Mouse (Mus musculus): Measurements from ENCODE around the gene Wwox.

Gene Wwox

DNA sequence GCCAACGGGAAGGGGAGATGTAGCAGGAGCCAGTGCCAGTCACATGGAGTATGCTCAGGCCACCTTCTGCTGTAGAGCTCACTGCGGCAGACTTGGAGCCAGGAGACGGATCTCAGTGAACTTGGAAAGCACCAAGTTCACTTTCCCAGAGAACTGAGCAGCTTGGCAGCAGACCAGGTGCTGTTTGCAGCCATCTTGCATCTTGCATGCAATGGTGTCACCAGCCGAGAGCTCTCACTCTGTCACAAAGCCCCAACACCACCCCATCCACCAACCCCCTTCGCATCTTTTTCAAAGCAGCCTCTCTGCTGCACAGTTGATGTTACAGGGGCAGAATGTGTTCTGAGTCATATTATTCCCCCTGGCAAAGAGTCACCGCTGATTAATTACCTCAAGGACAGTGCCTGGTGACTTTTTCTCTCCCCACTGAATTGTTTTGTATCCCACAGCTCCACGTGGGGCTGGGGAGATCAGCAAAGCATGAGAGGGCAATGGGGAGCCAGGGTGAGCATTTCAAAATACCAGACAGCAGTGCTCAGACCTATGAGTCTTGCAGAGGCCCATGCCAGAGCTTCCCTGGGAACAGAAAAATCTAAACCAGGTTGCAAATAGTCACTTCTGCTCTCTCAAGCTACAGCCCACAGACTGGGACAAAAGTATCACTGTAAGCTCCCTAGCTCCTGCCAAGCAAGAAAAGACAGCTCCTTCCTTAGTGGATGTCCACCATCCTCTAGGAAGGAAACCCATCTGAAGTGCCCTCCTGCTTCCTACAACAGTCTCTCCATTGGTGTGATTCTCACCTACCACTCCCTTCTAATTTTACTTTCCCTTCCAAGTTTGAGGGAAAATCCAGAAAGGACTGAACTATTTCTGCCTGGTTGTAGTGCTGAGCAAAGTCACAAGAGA, 642.1 kb downstream of the Wwox start:
- DNase-seq (ENCODE audit: extremely low read depth, low read depth), result no peak

DNA sequence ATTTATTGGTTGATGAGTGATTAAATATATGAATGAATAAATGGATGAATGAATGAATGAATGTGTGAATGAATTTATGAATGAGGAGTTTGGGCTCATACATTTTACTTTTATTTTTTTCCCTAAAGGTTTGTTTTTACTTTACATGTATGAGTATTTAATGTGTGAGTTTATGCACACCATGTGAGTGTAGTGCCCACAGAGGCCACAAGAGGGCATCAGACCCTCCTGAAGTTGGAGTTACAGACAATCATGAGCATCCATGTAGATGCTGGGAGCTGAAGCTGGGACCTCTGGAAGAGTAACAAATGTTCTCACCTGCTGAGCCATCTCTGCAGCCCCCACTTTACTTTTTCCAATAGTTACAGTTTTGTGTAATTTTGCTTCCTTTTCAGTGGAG, 648.7 kb downstream of the Wwox start:
- DNase-seq (ENCODE audit: extremely low read depth, low read depth), result no peak

DNA sequence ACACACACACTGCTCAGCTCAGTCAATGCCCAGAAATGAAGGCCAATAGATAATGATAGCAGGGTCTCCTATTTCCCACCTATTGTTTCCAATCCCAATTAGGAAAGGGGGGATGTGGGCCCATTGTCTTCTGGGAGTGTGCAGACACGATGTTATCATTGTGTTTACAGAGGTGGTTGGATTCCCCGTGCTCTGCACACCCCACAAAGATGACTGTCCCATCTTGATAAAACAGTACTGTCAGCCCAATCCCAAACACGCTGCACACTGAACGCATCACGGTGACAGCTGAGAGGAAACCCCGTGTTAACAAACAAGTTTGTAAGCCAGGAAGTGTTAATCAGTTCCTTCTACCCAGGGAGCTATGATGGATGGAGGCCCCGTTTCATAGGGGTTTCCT, 650.3 kb downstream of the Wwox start:
- DNase-seq (ENCODE audit: extremely low read depth, low read depth), result no peak

DNA sequence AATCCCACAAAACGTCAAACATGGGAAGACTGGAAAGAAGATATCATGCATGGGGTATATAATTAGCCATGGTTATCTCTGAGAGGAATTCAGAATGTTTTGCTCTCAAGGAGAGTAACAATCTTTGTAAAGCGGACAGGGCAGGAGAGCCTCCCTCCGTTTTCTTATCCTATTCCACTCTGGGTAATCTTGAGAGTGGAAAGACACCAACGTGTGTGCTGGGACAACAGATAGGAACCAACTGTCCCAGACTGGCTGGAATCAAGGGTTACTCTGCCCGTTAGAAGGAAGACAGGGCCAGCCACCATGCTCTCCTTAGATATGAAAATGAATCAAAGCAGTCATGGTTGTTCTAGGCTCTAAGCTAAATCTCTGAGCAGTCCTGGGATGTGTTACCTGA, 650.7 kb downstream of the Wwox start:
- DNase-seq (ENCODE audit: extremely low read depth, low read depth), result no peak

DNA sequence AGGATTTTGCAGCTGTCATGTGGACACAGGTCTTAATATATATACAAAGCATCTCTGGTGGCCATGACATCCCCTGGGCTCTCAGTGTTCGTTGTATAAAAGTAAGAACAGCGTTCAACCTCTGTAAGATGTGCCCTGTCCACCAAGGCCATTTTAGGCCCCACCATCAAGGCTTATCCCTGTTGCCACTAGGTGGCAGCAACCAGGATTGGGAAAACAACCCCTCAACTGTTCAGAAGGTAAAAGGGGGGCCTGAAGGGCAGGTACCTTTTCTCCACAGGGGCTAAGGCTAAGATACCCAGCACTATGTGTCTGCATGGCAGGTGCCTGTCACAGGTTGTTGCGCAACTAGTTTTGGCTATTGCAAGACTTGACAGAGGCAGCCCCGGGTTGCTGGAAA, 656.1 kb downstream of the Wwox start:
- DNase-seq (ENCODE audit: extremely low read depth, low read depth), result no peak

DNA sequence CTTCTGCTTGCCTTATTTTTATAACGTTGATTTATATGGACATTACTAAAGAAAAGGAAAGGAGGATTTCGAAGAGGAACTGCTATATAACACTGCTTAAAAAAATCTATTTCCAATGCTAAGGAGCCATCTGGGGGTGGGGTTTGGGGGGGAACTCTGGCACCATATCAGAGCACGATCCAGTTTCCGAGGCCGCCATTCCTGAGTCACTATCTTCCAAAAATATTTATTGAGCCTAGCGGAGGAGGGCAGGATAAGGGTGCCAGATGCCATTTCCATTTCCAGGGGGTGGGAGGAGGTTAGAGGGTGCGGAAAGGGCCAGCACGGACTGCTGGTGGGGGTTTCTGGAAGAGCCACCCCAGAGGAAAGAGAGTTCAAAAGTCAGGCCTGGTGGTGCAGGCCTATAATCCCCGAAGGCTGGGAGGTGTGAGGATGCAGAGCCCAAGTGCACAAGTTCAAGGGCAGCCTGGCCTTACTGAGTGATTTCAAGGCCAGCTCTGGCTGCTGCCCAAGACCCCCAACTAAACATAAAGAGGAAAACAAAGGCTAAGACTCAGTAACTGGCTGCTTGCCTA, 658.6 kb downstream of the Wwox start:
- DNase-seq (ENCODE audit: extremely low read depth, low read depth), result no peak

DNA sequence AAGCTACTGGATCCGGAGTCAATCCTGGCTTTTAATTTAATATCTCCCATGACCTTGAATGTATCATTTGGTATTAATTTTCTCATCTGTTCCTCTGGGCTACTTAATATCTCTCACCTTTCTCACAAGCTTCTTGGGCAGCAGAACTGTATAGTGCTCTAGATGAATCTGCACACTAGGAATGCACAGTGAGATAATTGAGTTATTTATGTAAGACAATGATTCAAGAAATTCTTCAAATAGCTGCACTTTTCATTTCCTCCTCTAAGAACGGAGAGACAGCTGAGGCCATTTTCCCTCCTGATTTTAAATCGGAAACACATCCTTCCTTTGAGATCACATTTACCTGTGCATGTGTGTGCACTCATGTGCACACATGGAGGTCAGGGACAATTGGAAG, 669.9 kb downstream of the Wwox start:
- no peak for DNase-seq (ENCODE audit: extremely low read depth, low read depth)

DNA sequence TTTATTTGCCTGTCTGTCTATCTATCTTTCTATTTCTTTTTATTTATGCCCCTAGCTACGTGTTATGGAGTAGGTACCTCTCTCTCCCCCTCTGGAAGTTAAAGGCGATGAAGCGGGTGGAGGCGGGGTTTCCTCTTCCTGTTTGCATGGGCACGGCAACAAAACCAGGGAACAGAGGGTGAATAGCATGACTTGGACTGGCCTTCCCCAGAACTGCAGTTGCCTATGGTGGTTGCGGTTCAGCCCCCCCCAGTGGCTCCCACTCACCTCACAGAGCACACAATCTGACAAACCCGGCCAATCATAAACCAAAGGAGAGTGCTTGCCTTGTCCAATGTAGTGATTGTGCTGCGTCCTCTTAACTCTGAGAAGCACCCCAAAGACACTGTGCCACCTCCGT, 671.0 kb downstream of the Wwox start:
- DNase-seq (ENCODE audit: extremely low read depth, low read depth), result no peak

DNA sequence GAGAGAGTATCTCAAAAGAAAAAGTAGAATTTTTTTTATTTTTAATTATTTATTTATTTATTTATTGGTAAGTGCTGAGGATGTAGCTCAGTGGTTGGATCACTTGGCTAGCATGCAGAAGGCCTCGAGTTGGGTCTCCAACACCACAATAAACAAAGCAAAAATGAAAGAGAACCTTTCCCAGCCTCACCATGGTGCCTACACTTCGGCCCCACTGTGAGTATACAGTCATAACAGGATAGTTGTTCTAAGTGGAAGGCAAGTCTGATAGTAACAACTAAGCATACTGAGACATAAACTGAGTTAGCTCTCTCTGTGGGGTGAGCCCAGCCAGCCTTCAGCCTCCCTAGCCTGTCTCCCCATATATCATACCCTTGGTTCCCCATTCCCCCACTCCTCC, 672.6 kb downstream of the Wwox start:
- no peak for DNase-seq (ENCODE audit: extremely low read depth, low read depth)

DNA sequence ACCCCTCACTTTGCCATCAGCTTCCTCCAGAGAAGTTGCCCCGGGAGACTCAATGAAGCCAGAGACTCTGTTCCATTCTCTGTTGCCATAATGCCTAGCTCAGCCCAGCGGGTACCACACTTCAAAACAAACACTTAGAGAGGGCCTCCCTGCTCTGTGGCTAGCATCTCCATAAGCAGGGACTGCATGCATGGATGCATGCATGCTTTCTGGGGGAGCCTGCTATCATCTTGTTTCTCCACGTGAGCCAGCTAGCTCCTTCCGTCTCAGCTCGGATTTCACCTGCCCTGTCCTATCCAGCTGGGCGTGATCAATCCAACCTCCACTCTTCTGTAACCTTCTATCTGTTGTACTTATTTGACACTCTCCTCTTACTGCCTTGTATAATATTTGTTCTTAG, 675.0 kb downstream of the Wwox start:
- no peak for DNase-seq (ENCODE audit: extremely low read depth, low read depth)

DNA sequence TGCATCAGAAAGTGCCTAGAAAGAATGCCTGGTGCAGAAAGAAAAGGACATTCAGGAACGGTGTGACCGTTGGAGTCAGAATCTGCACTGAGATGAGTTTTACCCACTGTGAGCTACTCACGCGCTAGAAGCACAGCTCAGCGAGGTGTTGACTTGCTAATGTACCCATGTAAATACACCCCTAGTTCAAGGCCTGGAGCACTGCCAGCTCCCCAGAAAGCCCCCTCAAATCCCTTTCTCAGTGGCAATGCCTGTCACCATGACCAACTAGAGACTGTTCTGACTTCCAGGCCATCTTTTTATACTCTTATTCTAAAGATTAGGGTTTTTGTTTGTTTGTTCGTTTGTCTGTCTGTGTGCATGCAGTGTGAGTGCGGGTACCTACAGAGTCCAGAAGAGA, 686.6 kb downstream of the Wwox start:
- no peak for DNase-seq (ENCODE audit: extremely low read depth, low read depth)

DNA sequence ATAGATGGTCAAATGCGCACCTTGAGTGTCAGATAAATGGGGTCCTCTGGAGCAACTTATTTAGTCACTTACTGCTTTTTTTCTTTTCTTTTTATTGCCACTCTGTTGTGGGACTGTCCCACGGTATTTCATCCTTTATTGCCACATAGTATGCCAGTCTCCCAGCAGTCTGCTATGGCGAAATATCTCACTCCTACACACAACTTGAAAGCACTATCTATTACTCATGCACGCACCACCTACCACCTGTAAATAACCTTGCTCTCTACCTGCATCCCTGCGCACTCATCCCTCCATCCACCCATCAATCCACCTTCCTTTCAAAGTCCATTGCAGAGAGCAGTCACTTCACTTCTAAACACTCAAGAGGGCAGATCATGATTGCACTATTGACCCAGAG, 687.2 kb downstream of the Wwox start:
- DNase-seq (ENCODE audit: extremely low read depth, low read depth), result no peak

DNA sequence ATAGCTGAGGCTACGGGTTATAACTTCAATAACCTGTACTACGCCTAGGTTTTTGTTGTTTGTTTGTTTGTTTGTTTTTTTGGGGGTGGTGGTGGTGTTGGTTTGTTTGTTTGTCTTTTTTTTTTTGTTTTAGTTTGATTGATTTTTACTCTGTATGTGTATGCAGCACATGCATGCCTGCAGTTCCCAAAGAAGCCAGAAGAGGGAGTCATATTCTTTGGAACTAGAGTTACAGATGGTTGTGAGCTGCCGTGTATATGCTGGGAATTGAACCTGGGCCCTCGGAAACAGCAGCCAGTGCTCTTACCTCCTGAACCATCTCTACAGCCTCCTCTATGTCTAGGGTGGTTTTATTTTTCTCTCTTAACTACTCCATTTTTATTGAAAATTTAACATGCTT, 689.9 kb downstream of the Wwox start:
- DNase-seq (ENCODE audit: extremely low read depth, low read depth), result no peak

DNA sequence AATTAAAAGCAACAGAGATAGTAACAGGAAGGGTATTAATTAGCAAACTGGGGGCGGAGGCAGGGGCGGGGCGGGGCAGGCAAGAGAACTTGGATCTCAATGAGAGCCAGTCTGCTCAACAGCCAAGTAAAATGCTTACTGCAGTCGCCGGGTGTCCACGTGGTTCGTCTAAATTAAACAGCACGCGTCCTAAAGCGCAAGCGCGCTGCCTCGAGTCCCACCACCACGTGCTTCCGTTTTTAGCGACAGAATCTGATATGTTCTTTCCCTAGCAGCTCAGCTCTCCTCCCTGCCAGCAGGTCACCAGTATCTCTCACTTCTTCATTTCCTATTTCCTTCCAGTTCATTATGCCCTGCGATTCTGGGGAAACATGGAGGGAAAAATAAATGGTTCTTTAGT, 693.7 kb downstream of the Wwox start:
- no peak for DNase-seq (ENCODE audit: extremely low read depth, low read depth)

DNA sequence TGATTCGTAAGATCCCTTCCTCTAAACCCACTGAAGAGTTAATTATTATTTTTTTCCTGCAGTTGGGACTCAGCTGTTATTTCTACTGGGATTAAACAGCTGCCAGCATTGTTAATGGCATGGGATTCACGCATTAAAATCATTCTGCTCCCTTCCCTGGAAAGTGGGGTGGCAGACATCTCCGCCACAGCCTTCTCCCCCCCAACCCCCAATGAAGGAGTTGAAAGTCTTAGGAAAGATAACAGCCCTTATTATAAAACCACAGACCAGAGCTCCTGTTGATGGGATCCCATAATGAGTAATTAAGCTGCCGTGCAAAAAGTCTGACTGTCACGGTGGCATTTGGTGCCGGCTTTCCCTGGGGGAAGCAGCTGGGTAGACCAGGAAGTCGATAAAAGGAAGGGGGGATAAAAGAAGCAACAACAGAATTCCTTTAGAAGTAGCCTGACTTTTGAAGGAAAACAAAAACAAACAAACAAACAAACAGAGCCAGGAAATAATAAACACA, 694.3 kb downstream of the Wwox start:
- no peak for DNase-seq (ENCODE audit: extremely low read depth, low read depth)

DNA sequence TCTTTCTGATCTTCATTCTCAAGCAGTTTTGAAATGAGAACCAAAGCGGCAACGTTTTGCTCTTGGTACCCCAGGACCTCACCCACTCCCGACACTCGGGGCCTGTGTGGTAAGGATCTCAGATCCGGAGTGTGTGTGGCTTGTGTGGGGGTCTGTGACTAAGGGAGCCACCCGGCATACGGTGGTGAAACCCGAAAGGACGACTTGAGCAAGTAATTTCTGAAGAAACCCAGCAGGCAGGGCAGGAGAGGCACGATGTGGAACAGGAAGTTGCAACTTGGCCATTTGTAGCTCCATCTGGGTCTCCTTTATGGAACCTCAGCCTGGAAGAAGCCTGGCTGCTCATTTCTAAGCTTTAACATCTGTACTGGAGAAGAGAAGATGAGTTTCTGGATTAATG, 697.4 kb downstream of the Wwox start:
- no peak for DNase-seq (ENCODE audit: extremely low read depth, low read depth)

DNA sequence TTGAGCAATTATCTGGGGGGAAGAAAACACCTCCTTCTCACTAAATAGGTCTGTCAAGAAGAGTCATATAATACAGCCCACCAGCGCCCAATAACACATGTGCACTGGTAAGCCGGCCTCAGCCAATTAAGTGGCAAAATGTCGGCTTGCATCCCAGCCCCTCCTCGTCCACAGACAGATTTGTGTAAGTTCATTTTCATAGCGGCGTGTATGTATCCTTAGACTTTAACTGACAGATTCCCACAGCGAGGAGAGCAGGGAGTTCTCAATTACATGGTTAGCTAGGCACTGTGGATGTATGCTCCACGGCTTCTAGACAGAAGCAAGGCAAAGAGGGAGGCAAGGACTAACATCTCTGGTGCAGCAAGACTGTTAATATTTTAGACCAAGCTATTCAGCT, 702.2 kb downstream of the Wwox start:
- DNase-seq (ENCODE audit: extremely low read depth, low read depth), result no peak

DNA sequence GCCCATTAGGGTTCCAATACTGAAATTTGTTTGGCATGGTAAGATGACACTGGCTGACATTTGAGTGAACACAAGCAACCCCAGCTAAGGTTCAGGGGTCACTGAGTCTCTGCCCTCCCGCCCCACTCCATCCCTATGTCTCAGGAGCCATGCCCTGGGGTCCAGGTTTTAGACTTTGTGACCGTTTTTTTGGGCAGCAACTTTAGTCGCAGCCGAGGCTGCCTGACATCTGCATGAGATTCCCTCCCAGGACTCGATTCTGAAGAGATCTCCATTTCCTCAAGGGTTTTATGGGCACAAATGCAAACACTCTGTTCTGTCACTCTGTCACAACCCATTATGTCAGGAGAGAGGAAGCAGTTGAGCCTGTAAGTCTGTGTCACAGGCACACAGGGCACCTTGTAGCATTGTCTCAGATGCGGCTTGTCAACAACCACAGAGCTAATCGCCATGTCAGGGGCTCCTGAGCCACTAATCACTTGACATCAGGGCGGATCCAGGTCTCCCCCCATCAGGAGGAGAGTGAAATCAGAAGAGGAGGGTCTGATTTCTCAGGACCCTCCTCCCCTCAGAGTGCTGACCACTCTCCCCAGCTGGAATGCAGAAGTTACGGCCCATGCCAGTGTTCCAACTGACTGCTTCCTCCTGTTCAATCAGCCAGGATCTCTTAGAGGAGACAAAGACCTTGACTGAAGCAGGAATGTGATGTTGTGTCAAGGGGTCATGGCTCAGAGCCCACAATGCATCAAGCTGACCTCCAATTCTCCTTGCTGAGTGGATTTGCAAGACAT, 704.3 kb downstream of the Wwox start:
- DNase-seq (ENCODE audit: extremely low read depth, low read depth), result no peak

DNA sequence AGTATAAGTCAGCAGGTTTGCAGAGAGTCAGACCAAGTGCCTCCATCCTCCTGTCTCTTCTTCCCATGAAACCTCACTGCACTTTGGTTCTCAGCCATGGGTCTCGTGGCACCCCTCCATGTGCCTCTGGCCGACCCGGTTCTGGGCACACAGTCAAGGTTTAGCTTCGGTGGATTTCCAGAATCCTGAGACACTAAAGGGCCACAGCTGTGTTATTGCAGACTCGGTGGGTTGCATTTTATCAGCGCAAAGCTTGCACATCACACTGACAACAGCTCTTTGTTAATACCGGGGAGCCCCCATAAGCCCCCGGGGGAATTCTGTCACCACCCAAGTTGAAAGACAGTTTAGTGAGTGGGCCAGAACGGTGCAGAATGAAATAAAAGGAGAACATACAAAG, 707.6 kb downstream of the Wwox start:
- DNase-seq (ENCODE audit: extremely low read depth, low read depth), result no peak

DNA sequence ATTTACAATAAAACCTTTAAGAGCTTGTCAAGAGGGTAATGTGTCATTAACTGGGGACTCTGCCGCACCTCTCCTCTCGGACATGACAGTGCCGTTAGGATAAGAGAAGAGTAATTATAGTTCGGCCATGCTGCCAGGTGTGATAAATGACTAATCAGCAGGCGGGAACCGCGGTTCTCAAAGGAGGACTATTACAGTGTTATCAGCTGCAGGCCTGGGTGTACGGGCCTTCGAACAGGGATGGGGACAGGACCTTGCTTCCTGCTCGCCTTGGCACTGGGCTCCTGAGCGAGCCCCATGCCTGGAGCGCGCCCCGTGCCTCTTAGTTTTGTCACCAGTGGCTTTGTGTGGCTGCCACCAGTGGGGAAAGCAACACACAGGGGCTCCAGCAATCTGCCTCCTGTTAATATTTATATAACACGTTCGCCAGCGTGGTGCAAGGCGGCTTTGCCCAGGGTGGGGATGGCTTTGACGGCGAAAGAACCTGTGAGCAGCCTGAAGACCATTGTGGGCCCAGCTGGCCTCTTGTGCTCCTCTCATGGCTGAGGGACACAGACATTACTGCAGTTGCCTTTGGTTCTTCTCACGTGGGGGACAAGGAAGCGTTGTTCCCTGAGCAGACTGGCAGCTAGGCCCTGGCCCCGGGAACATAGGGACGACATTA, 711.1 kb downstream of the Wwox start:
- no peak for DNase-seq (ENCODE audit: extremely low read depth, low read depth)

DNA sequence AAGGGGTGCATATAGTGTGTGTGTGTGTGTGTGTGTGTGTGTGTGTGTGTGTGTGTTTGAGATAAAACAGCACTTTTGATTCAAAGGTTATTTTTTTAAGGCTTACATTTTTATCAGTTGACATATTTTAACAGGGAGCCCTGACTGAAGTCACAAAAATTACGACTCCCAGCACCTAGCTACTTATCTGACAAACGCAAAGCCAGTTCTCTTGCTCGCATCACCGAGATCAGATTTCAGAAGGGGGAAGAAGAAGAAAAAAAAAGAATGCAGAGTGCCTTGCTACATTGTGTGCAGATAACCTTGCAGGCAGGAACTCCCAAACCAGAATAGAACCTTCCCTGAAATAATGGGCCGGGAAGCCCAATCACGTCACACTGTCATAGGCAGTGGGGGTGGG, 712.0 kb downstream of the Wwox start:
- DNase-seq (ENCODE audit: extremely low read depth, low read depth), result no peak

DNA sequence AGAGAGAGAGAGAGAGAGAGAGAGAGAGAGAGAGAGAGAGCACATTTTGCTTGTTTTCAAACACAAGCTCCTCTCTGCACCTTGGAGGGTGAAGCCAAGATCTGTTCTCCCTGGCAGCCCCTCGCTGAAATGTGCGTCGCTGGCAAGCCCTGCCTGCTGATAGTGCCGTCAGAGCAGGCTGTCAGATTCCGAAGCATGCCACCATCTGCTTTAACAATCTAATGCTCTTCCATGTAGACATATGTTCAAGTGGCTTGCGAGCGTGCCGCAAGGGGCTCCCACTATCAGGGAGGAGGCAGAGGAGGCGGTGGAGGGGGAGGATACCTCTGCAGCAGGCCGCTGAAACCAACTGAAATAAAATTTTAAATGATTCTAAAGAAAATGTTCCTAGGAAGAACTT, 714.6 kb downstream of the Wwox start:
- no peak for DNase-seq (ENCODE audit: extremely low read depth, low read depth)
